Mouse (Mus musculus): ENCODE results near the gene Tchh.
"Not testable (repeated sequence)": the region's sequence is repeated elsewhere in the genome, so short reads cannot be mapped to it uniquely, and the experiment has no call there.

The Tchh gene

GRCm38 (mm10) chr3:93442030-93442429 is at the start of gene Tchh:
Tchh (plus strand) TSS chr3:93442330.
- no peak for DNase-seq (ENCODE audit: low spot score)

- DNase-seq (ENCODE audit: low spot score): no peak
Observed at GRCm38 (mm10) chr3:93393366-93393765, 48.8 kb upstream of the Tchh start, which contains the start of gene Rptn. Rptn (plus strand) TSS chr3:93393699.

GRCm38 (mm10) chr3:93403936-93404335 is 38.2 kb upstream of the Tchh start:
- DNase-seq (ENCODE audit: low spot score): no peak

- peak; percentile 46 for DNase-seq (ENCODE audit: low spot score)
Observed at GRCm38 (mm10) chr3:93406992-93407391, 35.1 kb upstream of the Tchh start.

GRCm38 (mm10) chr3:93411905-93412304 is 30.2 kb upstream of the Tchh start:
- no peak for DNase-seq (ENCODE audit: low spot score)

- no peak for DNase-seq (ENCODE audit: low spot score)
Observed at GRCm38 (mm10) chr3:93431673-93432072, 10.5 kb upstream of the Tchh start.

- DNase-seq (ENCODE audit: low spot score): peak; percentile 44
Observed at GRCm38 (mm10) chr3:93443501-93444101, 1.5 kb downstream of the Tchh start.

GRCm38 (mm10) chr3:93444343-93445164 is 2.4 kb downstream of the Tchh start:
- peak; percentile 67 for DNase-seq (ENCODE audit: low spot score)

- no peak for DNase-seq (ENCODE audit: low spot score)
Observed at GRCm38 (mm10) chr3:93445165-93445705, 3.1 kb downstream of the Tchh start.

- peak; percentile 52 for DNase-seq (ENCODE audit: low spot score)
Observed at GRCm38 (mm10) chr3:93446128-93446755, 4.1 kb downstream of the Tchh start.

- DNase-seq (ENCODE audit: low spot score): not testable (repeated sequence)
Observed at GRCm38 (mm10) chr3:93446756-93447137, 4.6 kb downstream of the Tchh start.

GRCm38 (mm10) chr3:93447138-93447841 is 5.2 kb downstream of the Tchh start:
- peak; percentile 57 for DNase-seq (ENCODE audit: low spot score)

- no peak for DNase-seq (ENCODE audit: low spot score)
Observed at GRCm38 (mm10) chr3:93466556-93466955, 24.4 kb downstream of the Tchh start.

- no peak for DNase-seq (ENCODE audit: low spot score)
Observed at GRCm38 (mm10) chr3:93467130-93467529, 25.0 kb downstream of the Tchh start.

GRCm38 (mm10) chr3:93468561-93468960 is 26.4 kb downstream of the Tchh start, which contains the start of gene Tchhl1:
Tchhl1 (plus strand) TSS chr3:93468754.
- DNase-seq (ENCODE audit: low spot score): no peak

- no peak for DNase-seq (ENCODE audit: low spot score)
Observed at GRCm38 (mm10) chr3:93469629-93470028, 27.5 kb downstream of the Tchh start.

GRCm38 (mm10) chr3:93480053-93480452 is 37.9 kb downstream of the Tchh start:
- no peak for DNase-seq (ENCODE audit: low spot score)

- no peak for DNase-seq (ENCODE audit: low spot score)
Observed at GRCm38 (mm10) chr3:93481982-93482616, 40.0 kb downstream of the Tchh start.

GRCm38 (mm10) chr3:93485611-93486010 is 43.5 kb downstream of the Tchh start:
- no peak for DNase-seq (ENCODE audit: low spot score)

GRCm38 (mm10) chr3:93488541-93488940 is 46.4 kb downstream of the Tchh start:
- no peak for DNase-seq (ENCODE audit: low spot score)

- DNase-seq (ENCODE audit: low spot score): no peak
Observed at GRCm38 (mm10) chr3:93492176-93492575, 50.0 kb downstream of the Tchh start.
